Mouse (Mus musculus) spleen, adult 2 months (tissue): Measurements from ENCODE around the gene Zfp93. TPM values are rescaled to one million over a fixed set of nuclear protein-coding genes. Genes with fewer than 3 reads are reported as not detected.
"Not testable (repeated sequence)": the region's sequence is repeated elsewhere in the genome, so short reads cannot be mapped to it uniquely, and the experiment has no call there.

Experiments used
- DNase-seq, 2 experiments: peaks; one replicate each; pipeline versions ENCODE4 v3.0.0 to v3.0.0-alpha.2; 2012 to 2021; ENCODE audit warnings: low spot score in 2 of 2, low read depth in 1 of 2
- H3K27ac ChIP-seq: fragments of 200-500 bp; 2 replicates; pipeline ENCODE4 v1.5.1; 2012; ENCODE audit warnings: low read length, inconsistent platforms; ENCODE audit not compliant: insufficient read depth
- H3K27me3 ChIP-seq: fragments of 200-500 bp; 2 replicates; pipeline ENCODE4 v1.6.1; 2012; ENCODE audit warnings: mild to moderate bottlenecking, moderate library complexity, low read length, inconsistent platforms; ENCODE audit not compliant: control insufficient read depth, insufficient read depth
- H3K36me3 ChIP-seq: fragments of 200-500 bp; 2 replicates; pipeline ENCODE4 v1.6.1; 2012; ENCODE audit warnings: mild to moderate bottlenecking, low read length, inconsistent platforms; ENCODE audit not compliant: control insufficient read depth, insufficient read depth
- H3K4me1 ChIP-seq: fragments of 200-500 bp; 2 replicates; pipeline ENCODE4 v1.6.1; 2011; ENCODE audit warnings: inconsistent platforms; ENCODE audit not compliant: control insufficient read depth, insufficient read depth, insufficient read length
- H3K4me3 ChIP-seq: fragments of 200-500 bp; 2 replicates; pipeline ENCODE4 v1.5.1; 2011; ENCODE audit warnings: mild to moderate bottlenecking, inconsistent platforms; ENCODE audit not compliant: insufficient read depth, insufficient read length; ENCODE audit errors: extremely low read depth
- CTCF ChIP-seq: fragments of 200-500 bp; IDR thresholded peaks from 2 replicates; pipeline ENCODE4 v1.5.1; 2011; ENCODE audit warnings: mild to moderate bottlenecking, inconsistent platforms; ENCODE audit not compliant: insufficient read depth, insufficient read length, insufficient replicate concordance; ENCODE audit errors: extremely low read depth
- POLR2A ChIP-seq: fragments of 200-500 bp; IDR thresholded peaks from 2 replicates; pipeline ENCODE4 v1.6.1; 2011; ENCODE audit warnings: low read depth, low read length, inconsistent platforms
- WGBS: fragments of 180-500 bp; shearing (Covaris S2); methylation state at CpG from one replicate; pipeline ENCODE4 v1.1.7; 2018; 5-methylcytosine and 5-hydroxymethylcytosine counted together
- polyA plus RNA-seq: library from polyadenylated mRNA; depleted of rRNA; stranded (reverse); fragments of >200 nt; gene quantifications from 2 replicates; pipeline ENCODE4 v1.2.3, GENCODE M21; 2012

Zfp93 gene
- polyA plus RNA-seq, 1 experiment: 0.18 TPM

- Histone ChIP-seq H3K4me3 (no peak overlapping the region), H3K27me3 (no peaks in the 10 kb centered on the region), H3K4me1 (peaks cover 2% of the 10 kb centered on the region; the same call in 1 of the 2 replicates), H3K36me3 (no peaks in the 10 kb centered on the region), H3K27ac (no peak overlapping the region)
- WGBS: 73% methylated on average over 24 of the region's 24 CpGs
- TF ChIP-seq CTCF (no peak), POLR2A (no peak)
- no peak for DNase-seq
Measured at GRCm38 (mm10) chr7:24268176-24269155, 1.8 kb upstream of the Zfp93 start.

DNA sequence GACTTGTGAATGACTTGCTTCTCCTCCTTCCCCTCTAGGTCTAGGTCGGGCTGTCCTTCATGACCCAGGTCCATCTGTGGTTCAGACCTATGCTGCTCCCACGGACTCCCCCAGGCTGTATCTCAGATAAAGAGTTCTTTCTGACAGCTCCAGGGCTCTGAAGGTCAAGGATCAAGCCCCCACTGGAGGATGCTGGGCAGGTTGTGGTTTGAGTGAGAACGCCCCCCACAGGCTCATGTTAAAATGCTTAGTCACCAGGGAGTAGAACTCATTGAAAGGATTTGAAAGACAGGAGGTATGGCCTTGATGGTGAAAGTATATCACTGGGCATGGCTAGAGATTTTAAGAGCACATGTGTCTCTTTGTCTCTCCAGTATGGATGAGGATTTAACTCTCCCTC lies 964 bp upstream of the Zfp93 start:
- no peak for DNase-seq
- no peaks in the 10 kb centered on the region for H3K27me3 ChIP-seq
- H3K27ac ChIP-seq: no peak overlapping the region
- no peaks in the 10 kb centered on the region for H3K36me3 ChIP-seq
- 71% methylated on average over 3 of the region's 3 CpGs for WGBS
- TF ChIP-seq POLR2A (no peak), CTCF (no peak)
- H3K4me3 ChIP-seq: no peak overlapping the region
- H3K4me1 ChIP-seq: peaks cover 2% of the 10 kb centered on the region; the same call in 1 of the 2 replicates

- TF ChIP-seq CTCF: no peak
- no peak for TF ChIP-seq POLR2A
- Histone ChIP-seq H3K4me1 (peaks cover 2% of the 10 kb centered on the region; the same call in 1 of the 2 replicates), H3K27ac (no peak overlapping the region), H3K4me3 (peak overlapping the region; percentile 52; the same call in 1 of the 2 replicates), H3K36me3 (no peaks in the 10 kb centered on the region), H3K27me3 (no peaks in the 10 kb centered on the region)
- 45% methylated on average over 7 of the region's 7 CpGs for WGBS
- DNase-seq: no peak
Measured at GRCm38 (mm10) chr7:24269667-24270287, 443 bp upstream of the Zfp93 start.

- TF ChIP-seq POLR2A (no peak), CTCF (no peak)
- Histone ChIP-seq H3K4me3 (no peak overlapping the region), H3K36me3 (peaks cover 1% of the 10 kb centered on the region; the same call in 1 of the 2 replicates), H3K27ac (no peak overlapping the region), H3K4me1 (peaks cover 2% of the 10 kb centered on the region; the same call in 1 of the 2 replicates), H3K27me3 (no peaks in the 10 kb centered on the region)
- 89% methylated on average over 6 of the region's 6 CpGs for WGBS
- DNase-seq: no peak
Measured at GRCm38 (mm10) chr7:24271191-24271590, 971 bp downstream of the Zfp93 start.

- 93% methylated on average over 4 of the region's 4 CpGs for WGBS
- Histone ChIP-seq H3K36me3 (peaks cover 1% of the 10 kb centered on the region; the same call in 1 of the 2 replicates), H3K4me3 (no peak overlapping the region), H3K4me1 (peaks cover 2% of the 10 kb centered on the region; the same call in 1 of the 2 replicates), H3K27me3 (no peaks in the 10 kb centered on the region), H3K27ac (no peak overlapping the region)
- TF ChIP-seq CTCF: no peak
- TF ChIP-seq POLR2A: no peak
- DNase-seq: no peak
Measured at GRCm38 (mm10) chr7:24274456-24274855, 4.2 kb downstream of the Zfp93 start.

GRCm38 (mm10) chr7:24278771-24279170 lies 8.6 kb downstream of the Zfp93 start:
- 86% methylated on average over 3 of the region's 3 CpGs for WGBS
- not testable (repeated sequence) for DNase-seq

More at GRCm38 (mm10) chr7:24278771-24279170, 8.6 kb downstream of the Zfp93 start:
- H3K4me3 ChIP-seq, H3K27ac ChIP-seq, H3K36me3 ChIP-seq, H3K27me3 ChIP-seq, H3K4me1 ChIP-seq: not testable (repeated sequence)
